Mouse (Mus musculus): ENCODE results near the gene Elavl3.
"Not testable (repeated sequence)": the region's sequence is repeated elsewhere in the genome, so short reads cannot be mapped to it uniquely, and the experiment has no call there.

Elavl3 gene

GRCm38 (mm10) chr9:22051958-22052254, at the start of gene Elavl3:
Elavl3 (minus strand) TSS chr9:22052023.
- no peak for DNase-seq (ENCODE audit: low spot score)

DNA sequence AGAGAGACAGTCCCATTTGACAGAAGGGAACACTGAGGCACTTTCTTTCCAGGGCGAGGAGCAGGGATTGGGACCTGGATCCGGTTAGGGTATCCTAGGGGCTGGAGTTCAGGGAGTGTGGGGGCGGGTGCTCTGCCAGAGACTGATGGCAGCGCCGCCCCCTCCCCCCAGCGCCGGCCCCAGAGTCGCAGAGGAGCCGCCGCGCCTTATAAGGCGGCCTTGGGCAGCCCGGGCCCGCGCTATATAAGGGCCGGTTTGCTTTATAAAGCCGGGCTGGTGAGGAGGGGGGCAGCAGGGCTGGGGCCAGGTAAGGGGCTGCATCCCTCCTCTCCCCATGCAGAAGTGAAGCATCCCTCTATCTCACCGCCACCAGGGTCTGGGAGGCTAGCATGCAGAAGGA, 48.1 kb upstream of the Elavl3 start:
- no peak for DNase-seq (ENCODE audit: low spot score)

GRCm38 (mm10) chr9:22098993-22099696, 47.3 kb upstream of the Elavl3 start, which contains the start of gene Cnn1:
Cnn1 (plus strand) TSS chr9:22099216.
- peak; percentile 15 for DNase-seq (ENCODE audit: low spot score)

DNA sequence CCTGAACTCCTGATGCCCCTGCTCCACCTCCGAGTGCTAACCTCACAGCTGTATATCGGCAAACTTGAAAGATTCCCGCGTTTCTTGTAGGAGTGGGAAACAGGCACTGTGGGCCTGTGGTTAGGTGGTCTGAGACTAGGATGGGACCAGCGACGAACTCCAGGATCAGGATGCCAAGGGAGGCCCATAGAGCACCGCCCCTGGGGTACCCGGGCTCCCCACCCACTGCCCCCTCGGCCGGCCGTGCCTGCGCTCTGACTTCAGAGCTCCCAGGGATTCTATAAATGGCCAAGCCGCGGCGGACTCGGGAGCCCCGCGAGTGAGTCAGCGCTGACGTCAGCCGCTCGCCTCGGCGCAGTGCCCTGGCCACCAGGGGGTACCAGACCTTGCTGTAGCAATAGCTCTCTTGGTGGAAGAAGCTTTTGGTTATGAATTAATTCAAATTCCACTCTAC, 44.1 kb upstream of the Elavl3 start:
- peak; percentile 71 for DNase-seq (ENCODE audit: low spot score)

DNA sequence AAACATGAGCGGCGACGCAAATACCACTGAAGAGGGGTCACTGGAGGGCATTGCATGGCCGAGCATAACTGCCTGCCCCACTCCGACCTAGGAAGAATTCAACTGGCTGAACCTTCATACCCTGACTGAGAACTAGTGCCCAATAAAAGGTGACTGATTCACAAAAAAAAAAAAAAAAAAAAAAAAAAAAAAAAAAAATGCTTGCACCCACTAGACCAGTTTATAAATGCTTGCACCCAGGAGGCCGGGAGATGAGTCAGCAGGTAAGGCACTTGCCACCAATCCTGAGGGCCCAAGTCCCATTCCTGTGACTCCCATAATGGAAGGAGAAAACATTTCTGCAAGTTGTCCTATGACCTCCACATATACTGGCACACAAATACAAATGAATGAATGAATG, 40.9 kb upstream of the Elavl3 start:
- no peak for DNase-seq (ENCODE audit: low spot score)

- DNase-seq (ENCODE audit: low spot score) = no peak
Measured at GRCm38 (mm10) chr9:22089986-22090385, 38.2 kb upstream of the Elavl3 start.

DNA sequence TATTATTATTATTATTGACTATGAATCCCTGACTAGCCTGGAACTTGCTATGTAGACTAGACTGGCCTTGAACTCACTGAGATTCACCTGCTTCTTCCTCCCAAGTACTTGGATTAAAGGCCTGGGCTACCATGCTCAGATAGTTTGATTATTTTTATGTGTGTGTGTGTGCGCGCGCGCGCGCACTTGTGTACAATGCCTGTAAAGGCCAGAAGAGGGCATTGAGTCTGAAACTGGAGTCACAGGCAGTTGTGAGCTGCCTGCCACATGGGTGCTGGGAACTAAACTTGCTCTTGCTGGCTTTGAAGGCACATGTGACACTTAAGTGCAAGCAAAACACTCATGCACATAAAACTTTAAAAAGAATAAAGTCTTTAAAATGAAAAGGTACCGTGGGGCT, 37.5 kb upstream of the Elavl3 start:
- DNase-seq (ENCODE audit: low spot score) = no peak

- no peak for DNase-seq (ENCODE audit: low spot score)
Measured at GRCm38 (mm10) chr9:22087034-22087618, 35.3 kb upstream of the Elavl3 start.

DNA sequence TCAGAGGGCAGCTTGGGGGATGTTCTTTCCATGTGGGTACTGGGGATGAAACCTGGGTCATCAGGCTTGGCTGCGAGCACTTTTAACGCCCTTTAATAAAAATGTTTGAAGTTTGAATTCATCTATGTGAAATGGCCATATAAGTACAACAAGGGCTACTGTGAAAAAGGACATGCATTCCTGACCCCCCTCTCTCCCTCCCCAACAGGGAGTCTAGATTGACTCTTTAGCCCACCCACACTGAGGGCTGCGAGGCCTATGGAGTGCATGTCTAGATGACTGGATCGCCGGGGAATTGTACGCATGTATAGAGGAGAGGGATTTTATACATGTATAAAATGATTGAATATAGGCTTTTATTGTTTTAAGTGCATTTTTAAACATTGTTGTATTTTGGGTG, 34.2 kb upstream of the Elavl3 start:
- DNase-seq (ENCODE audit: low spot score) = no peak

- DNase-seq (ENCODE audit: low spot score) = peak; percentile 93
Measured at GRCm38 (mm10) chr9:22085022-22085834, 33.4 kb upstream of the Elavl3 start, which contains the start of gene Ecsit. Ecsit (minus strand) TSS chr9:22085438.

GRCm38 (mm10) chr9:22084667-22085021, 32.8 kb upstream of the Elavl3 start:
- no peak for DNase-seq (ENCODE audit: low spot score)

DNA sequence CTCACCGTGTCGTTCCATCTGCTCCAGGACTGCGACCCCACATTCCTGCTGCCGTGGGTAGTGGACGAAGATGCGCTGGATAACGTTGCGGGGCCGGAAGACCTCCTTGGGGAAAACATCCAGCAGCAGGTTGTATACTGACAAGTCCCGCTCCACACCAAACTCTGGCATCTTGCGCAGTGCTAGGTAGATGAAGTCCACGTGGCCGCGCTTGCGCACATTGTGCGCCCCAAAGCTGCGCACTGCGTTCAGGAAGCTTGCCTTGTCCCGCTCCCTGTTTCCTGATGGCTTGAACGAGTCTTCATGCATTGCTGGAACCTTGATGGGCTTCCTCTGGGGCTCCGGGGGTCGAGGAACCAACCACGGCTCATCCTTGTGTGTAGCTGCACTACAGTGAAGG, 24.4 kb upstream of the Elavl3 start:
- DNase-seq (ENCODE audit: low spot score) = no peak

DNA sequence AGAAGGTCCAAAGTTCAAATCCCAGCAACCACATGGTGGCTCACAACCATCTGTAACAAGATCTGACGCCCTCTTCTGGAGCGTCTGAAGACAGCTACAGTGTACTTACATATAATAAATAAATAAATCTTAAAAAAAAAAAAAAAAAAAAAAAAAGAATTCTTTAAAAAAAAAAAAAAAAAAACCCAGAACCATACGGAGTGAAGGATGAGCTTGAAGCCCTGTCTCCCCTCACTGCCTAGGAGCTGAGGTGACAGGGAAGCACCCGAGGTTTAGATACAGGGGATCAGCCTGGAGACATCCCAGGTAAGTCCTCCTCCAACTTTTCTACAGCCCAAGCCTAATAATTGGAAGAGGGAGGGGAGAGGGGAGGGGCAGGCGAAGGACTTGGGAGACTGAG, 24.0 kb upstream of the Elavl3 start:
- DNase-seq (ENCODE audit: low spot score) = not testable (repeated sequence)

- no peak for DNase-seq (ENCODE audit: low spot score)
Measured at GRCm38 (mm10) chr9:22072276-22072675, 20.5 kb upstream of the Elavl3 start.

DNA sequence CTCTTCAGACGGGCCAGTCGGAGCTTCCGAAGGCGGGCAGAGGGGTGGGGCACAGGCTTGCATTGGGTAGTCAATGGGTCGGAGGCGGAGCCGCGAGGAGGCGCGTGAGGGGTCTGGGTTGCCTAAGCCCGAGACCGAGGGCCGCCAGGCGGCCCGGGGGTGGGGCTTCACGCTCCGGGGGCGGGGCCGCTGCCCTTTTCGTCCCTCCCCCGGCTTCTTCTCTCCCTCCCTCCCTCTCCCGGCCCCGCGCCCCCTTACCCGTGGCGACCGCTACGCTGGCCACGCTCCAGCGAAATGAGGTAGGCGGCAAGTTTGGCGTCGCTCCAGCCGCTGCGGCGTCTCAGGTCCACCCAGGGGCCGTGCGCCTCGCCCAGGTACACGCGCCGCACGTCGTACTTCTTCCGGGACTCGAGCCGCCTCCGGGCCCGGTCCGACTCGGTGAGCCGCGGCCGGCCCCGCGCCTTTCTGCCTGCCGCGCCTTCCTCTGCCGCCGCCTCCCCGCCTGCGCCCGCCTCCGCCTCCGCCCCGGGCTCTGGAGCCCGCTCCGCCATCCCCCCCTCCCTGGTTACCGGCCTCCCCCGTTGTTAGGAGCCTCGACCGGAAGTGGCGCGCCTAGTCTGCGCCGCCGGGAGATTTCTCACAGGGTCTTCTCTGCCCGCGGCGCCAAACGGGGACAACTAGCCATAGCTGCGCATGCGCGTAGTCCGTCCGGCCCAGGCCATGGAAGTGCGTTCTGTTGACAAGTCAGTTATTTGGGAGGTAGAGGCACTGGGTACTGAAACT, 19.2 kb upstream of the Elavl3 start, which contains the start of the genes Gm49318 and Zfp653:
Gene Gm49318 (minus strand): TSS at position 469 of the 783 bp plus-strand sequence.
Gene Zfp653 (minus strand): TSS at position 586 of the 783 bp plus-strand sequence.
- DNase-seq (ENCODE audit: low spot score) = peak; percentile 95

GRCm38 (mm10) chr9:22069881-22070553, 18.2 kb upstream of the Elavl3 start:
- DNase-seq (ENCODE audit: low spot score) = no peak

- DNase-seq (ENCODE audit: low spot score) = no peak
Measured at GRCm38 (mm10) chr9:22067195-22067594, 15.4 kb upstream of the Elavl3 start.

- DNase-seq (ENCODE audit: low spot score) = no peak
Measured at GRCm38 (mm10) chr9:22066433-22066832, 14.6 kb upstream of the Elavl3 start.

GRCm38 (mm10) chr9:22065642-22066041, 13.8 kb upstream of the Elavl3 start:
- DNase-seq (ENCODE audit: low spot score) = no peak

GRCm38 (mm10) chr9:22064341-22064740, 12.5 kb upstream of the Elavl3 start:
- DNase-seq (ENCODE audit: low spot score) = no peak

DNA sequence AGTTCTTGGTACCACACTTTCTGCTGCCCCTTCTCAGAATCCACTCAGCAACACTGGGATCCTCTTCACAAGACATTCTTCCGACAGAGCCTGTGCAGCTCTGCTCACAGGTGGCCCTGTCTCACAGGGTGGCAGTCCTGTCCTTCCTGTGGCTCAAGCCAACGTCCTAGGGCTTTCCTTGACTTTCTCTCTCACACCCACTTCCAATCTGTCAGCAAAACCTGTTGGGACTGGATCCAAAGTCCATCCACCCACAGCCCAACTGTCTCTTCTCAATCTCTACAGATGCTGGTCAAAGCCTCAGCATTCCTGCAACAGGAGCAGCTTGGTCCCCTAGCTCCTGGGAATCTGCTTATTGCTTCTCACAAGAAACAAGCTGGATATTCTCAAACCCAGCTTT, 9.5 kb upstream of the Elavl3 start:
- no peak for DNase-seq (ENCODE audit: low spot score)

All from ovary, adult 18-20 months (tissue).